Mouse (Mus musculus): ENCODE measurements around the gene Cdk19.

Cdk19 gene

DNA sequence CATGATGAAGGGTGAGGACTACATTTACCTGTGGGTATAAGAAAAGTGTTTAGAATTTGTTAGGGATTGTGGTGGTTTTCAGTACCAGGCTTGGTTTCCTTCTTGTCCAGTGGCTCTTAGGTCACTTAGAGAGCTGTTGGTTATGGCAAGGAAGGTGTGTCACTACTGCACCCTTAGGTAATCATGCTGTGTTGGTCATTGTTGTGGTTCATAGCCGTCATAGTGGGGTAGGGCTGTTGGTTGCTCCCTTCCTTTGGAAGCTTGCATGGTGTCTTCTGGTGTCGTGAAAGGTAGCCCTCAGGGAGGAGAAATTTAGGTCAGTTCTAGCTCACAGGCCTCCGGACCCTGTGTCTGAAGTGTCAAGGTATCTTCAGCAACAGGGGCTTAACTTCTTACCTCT is 46.0 kb downstream of the Cdk19 start:
- in situ Hi-C loops (cut with MboI, MseI) = no loop called here

DNA sequence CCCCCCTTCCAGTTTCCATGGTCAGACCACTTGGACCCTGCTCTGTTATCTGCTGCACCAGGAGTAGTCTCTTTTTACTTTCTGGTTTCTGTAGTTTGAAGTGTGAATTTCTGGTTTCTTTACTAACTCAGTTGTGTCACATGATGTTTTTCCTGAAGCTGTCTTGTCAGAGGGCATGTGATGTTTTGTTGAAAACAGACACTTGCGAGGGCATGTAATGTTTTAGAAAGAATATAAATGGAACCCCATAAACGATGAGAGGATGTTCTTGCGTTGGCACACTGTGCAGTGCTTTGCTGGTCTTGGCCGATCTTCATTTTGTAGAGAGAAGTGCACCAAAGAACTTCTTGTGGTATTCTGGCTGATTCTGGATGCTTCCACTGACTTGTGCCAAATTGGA is 46.8 kb downstream of the Cdk19 start:
- in situ Hi-C loops (cut with MboI, MseI) = no loop called here

- in situ Hi-C loops (cut with MboI, MseI) = no loop called here
These were observed 54.2 kb downstream of the Cdk19 start for GRCm38 (mm10) chr10:40393447-40394143.

DNA sequence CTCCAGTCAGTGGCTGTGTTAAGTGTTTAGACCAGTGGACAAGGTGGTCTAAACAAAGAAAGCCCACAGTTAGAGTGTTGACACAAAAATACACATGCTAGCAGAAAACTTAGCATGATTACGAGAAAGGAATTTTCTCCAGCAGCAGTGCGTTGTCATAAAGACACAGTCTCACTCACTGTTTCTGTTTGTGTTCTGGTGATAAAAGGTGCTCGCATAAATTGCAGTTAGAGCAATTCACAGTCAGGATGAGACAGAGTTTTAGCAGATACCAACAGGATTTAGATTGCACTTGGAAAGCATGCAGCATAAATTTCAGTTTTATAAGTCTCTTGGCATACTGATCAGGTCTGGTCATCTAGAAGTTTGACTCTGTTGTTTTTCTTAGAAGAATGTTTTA is 59.5 kb downstream of the Cdk19 start:
- in situ Hi-C loops (cut with MboI, MseI) = no loop called here

DNA sequence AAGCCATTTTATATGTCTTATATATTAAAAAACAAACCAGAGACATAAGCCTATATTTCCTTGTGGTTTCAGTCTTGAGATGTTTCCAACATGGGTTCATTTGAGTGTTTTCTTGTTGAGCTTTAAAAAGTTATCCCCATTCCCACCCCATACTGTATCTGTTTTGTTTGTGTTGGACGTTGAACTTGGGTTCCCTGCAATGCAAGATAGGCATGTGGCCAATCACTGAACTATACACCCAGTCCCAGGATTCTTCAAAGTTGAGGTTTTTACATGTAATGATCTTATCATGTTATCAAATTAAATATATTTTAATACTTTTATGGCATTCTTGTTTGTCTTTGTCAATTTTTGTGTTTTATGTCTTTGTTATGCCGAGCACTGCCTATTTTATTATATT is 60.0 kb downstream of the Cdk19 start:
- in situ Hi-C loops (cut with MboI, MseI) = no loop called here

- in situ Hi-C loops (cut with MboI, MseI) = no loop called here
These were observed 60.9 kb downstream of the Cdk19 start for GRCm38 (mm10) chr10:40400293-40400692.

- in situ Hi-C loops (cut with MboI, MseI) = no loop called here
These were observed 67.3 kb downstream of the Cdk19 start for GRCm38 (mm10) chr10:40406655-40407054.

DNA sequence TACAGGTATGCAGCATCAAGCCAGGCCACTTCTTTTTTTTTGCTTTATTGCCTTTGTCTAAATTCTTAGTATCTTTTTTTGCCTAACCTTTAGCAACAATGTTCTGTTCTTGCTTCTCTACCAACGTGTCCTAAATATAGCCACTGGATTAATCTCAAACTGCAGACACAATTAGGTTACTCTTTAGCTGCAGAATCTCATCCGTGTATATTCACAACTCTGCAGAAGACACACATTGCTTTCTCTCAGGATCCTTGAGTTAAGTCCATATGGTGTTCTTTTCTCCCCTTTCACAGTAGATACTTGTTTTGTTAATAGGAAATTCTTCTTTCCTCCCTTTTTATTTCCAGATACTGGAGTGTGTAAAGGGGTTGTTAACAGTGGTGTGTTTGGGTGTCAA is 70.0 kb downstream of the Cdk19 start:
- in situ Hi-C loops (cut with MboI, MseI) = no loop called here

GRCm38 (mm10) chr10:40411370-40411769 is 72.0 kb downstream of the Cdk19 start:
- in situ Hi-C loops (cut with MboI, MseI) = no loop called here

GRCm38 (mm10) chr10:40416944-40417343 is 77.6 kb downstream of the Cdk19 start:
- in situ Hi-C loops (cut with MboI, MseI) = no loop called here

DNA sequence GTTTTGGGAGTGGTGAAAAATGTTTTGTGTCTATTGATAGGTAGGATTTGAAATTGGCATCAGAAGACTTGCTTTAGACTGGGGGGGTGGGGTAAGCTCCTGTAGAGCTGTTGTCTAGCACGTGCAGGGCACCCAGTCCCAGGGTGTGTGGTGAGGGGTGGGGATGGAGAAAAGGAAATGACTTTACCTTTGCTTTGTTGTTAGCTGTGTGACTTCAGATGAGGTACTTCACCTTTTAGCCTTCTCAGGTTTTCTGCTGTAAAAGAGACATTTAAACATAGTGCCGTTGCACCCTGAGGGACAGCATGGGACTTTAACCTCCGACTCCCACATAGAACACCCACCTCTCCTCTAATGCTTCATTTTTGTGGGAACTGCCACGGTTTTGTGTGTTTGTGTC is 80.5 kb downstream of the Cdk19 start:
- in situ Hi-C loops (cut with MboI, MseI) = loop anchor here (5.0 to 10.0 kb wide), 3 partner anchors 43 to 745 kb away; no protein-coding TSS in a partner anchor

- in situ Hi-C loops (cut with MboI, MseI) = loop anchor here (5.0 to 10.0 kb wide), 3 partner anchors 43 to 746 kb away; no protein-coding TSS in a partner anchor
These were observed 81.3 kb downstream of the Cdk19 start for GRCm38 (mm10) chr10:40420703-40421102.

- in situ Hi-C loops (cut with MboI, MseI) = loop anchor here (5.0 to 10.0 kb wide), 3 partner anchors 44 to 747 kb away; no protein-coding TSS in a partner anchor
These were observed 82.4 kb downstream of the Cdk19 start for GRCm38 (mm10) chr10:40421724-40422123.

- in situ Hi-C loops (cut with MboI, MseI) = loop anchor here (5.0 to 10.0 kb wide), 3 partner anchors 45 to 748 kb away; no protein-coding TSS in a partner anchor
These were observed 83.3 kb downstream of the Cdk19 start for GRCm38 (mm10) chr10:40422696-40423095.

- in situ Hi-C loops (cut with MboI, MseI) = loop anchor here (5.0 to 10.0 kb wide), 3 partner anchors 47 to 750 kb away; no protein-coding TSS in a partner anchor
These were observed 85.1 kb downstream of the Cdk19 start for GRCm38 (mm10) chr10:40424428-40424827.

GRCm38 (mm10) chr10:40425243-40426095 is 86.1 kb downstream of the Cdk19 start:
- in situ Hi-C loops (cut with MboI, MseI) = loop anchor here (10.0 kb wide), 2 partner anchors 99 to 751 kb away; no protein-coding TSS in a partner anchor

- in situ Hi-C loops (cut with MboI, MseI) = loop anchor here (10.0 kb wide), 2 partner anchors 99 to 751 kb away; no protein-coding TSS in a partner anchor
These were observed 86.7 kb downstream of the Cdk19 start for GRCm38 (mm10) chr10:40426096-40426450.

GRCm38 (mm10) chr10:40428633-40429032 is 89.3 kb downstream of the Cdk19 start:
- in situ Hi-C loops (cut with MboI, MseI) = loop anchor here (10.0 kb wide), 2 partner anchors 96 to 754 kb away; no protein-coding TSS in a partner anchor

DNA sequence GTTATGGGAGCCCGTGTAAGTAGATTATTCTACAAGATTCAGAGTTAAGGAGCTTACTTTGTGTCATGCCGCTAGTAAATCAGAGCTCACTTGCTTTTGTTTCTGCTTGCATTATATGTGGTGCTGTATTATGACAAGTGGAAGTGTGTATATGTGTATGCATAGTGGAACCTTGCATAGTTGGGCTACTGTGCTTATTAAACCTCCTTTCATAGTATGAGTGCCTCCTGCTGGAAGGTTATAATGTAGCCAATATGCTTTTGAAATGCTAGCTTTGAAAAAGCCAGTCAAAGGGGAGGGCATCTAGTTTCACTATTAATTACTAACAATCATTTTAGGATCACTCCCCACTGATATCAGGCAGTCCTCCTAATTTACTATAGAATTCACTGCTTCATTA is 89.7 kb downstream of the Cdk19 start:
- in situ Hi-C loops (cut with MboI, MseI) = loop anchor here (10.0 kb wide), 2 partner anchors 96 to 754 kb away; no protein-coding TSS in a partner anchor

DNA sequence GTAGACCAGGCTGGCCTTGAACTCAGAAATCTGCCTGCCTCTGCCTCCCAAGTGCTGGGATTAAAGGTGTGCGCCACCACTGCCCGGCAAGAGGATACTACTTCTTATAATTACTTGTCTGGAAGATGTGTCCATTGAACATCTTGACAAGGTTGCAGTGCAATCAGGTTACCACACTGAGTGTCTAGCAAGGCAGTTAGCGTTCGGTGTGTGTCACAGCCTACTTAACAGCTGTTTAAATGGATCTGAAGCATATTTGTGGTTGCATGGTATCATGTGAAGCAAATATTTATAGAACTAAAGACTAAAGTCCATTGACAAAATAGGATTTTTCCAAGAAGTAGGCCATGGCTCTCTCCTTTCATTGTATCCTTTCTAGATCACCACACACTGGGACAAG is 90.8 kb downstream of the Cdk19 start:
- in situ Hi-C loops (cut with MboI, MseI) = no loop called here

DNA sequence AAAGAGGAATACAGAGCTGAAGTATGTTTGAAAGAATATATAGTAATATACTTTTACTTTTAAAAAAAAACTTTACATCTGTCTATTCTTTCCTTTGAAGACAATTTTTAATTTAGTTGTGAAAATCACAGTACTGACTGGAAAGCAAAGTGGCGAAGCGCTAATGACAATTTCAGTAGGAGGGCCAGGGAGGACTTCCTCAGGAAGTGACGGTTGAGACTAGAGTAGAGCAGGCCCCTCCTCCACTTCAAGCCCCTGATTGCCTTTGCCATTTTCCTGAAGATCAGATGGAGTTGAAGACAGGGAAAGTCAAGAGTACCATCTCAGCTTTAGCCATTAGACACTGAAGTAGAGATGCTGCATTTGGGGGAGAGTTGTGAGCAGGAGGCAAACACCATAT is 92.6 kb downstream of the Cdk19 start:
- in situ Hi-C loops (cut with MboI, MseI) = no loop called here

DNA sequence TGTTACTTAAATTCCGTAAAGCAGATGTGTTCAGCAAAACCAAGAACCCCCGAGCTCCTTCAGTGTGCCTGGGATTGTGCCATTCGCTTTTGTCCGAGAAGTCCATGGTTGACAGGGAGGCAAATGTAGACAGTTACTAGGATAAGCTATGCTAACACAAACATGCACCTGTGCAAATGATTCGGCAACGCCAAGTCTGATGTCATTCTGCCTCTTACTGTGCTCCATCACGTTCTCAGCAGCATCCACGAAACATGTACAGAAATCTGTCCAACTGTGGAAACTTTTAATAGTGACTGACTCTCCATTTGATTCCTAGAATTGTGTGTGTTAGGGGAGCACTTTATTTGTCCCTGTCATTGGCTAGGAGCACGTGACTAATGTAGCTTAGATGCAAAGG is 93.0 kb downstream of the Cdk19 start:
- in situ Hi-C loops (cut with MboI, MseI) = no loop called here

All from T-helper 1 cell (primary cell).